Mouse (Mus musculus) embryonic facial prominence, embryonic 13.5 days (tissue): ENCODE measurements around the gene Kprp. TPM values are rescaled to one million over a fixed set of nuclear protein-coding genes. Genes with fewer than 3 reads are reported as not detected.
"Not testable (repeated sequence)": the region's sequence is repeated elsewhere in the genome, so short reads cannot be mapped to it uniquely, and the experiment has no call there.

ENCODE experiments used
- ATAC-seq: fragments of 200-750 bp; cut with Nextera tagmentation; 2 replicates; pipeline ENCODE4 v1.8.0; 2017; ENCODE audit warnings: low read depth; ENCODE audit not compliant: insufficient number of reproducible peaks, insufficient read depth, low FRiP score, low TSS enrichment
- H3K27ac ChIP-seq: fragments of 300-500 bp; sonication (generic); 2 replicates; pipeline ENCODE4 v1.5.1; 2015; ENCODE audit warnings: moderate library complexity, mild to moderate bottlenecking, inconsistent platforms
- H3K27me3 ChIP-seq: fragments of 300-500 bp; sonication (generic); 2 replicates; pipeline ENCODE4 v1.6.1; 2015; ENCODE audit warnings: mild to moderate bottlenecking, inconsistent platforms
- H3K36me3 ChIP-seq: fragments of 300-500 bp; sonication (generic); 2 replicates; pipeline ENCODE4 v1.6.1; 2015; ENCODE audit warnings: mild to moderate bottlenecking, inconsistent platforms
- H3K4me1 ChIP-seq: fragments of 300-500 bp; sonication (generic); 2 replicates; pipeline ENCODE4 v1.6.1; 2015; ENCODE audit warnings: inconsistent platforms
- H3K4me2 ChIP-seq: fragments of 300-500 bp; sonication (generic); 2 replicates; pipeline ENCODE4 v1.6.1; 2015; ENCODE audit warnings: moderate library complexity, mild to moderate bottlenecking, inconsistent platforms
- H3K4me3 ChIP-seq: fragments of 300-500 bp; sonication (generic); 2 replicates; pipeline ENCODE4 v1.5.1; 2015; ENCODE audit warnings: mild to moderate bottlenecking, inconsistent platforms
- H3K9ac ChIP-seq: fragments of 300-500 bp; sonication (generic); 2 replicates; pipeline ENCODE4 v1.6.1; 2015; ENCODE audit warnings: mild to moderate bottlenecking, inconsistent platforms
- H3K9me3 ChIP-seq: fragments of 300-500 bp; sonication (generic); 2 replicates; pipeline ENCODE4 v1.6.1; 2016; ENCODE audit warnings: inconsistent platforms
- WGBS: fragments of 180-500 bp; shearing (Covaris S2); methylation state at CpG from one replicate; pipeline ENCODE4 v1.1.7; 2015; ENCODE audit warnings: mixed read lengths; 5-methylcytosine and 5-hydroxymethylcytosine counted together
- polyA plus RNA-seq: library from polyadenylated mRNA; unstranded; fragments of >200 nt; fragmentation: Nextera tagmentation; extraction: Ambion mirVana; gene quantifications from 2 replicates; pipeline ENCODE4 v1.2.1, GENCODE M21; 2015

Gene Kprp
- not detected in 2 replicates for polyA plus RNA-seq

DNA sequence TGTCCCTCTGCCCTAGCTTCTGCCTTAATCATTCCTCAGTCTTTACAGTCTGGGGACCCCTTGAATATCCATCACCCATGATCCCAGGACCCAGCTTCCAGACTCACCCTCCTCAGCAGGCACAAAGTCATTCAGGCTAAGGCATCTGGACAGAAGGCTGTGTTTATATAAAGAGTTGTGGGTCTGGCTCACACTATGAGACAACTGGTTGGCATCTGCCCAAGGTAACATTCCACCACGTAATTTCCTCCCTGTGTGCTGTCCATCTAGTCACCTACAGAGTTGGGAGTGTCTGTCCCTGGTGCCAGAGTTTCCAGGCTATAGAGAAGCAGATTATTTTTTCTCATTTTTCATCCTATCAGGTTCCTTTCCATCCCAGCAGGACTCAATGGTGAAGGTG lies at the start of gene Kprp:
TSS of gene Kprp (minus strand) at position 140 of the 400 bp plus-strand sequence.
- H3K4me1 ChIP-seq: no peaks in the 10 kb centered on the region
- 44% methylated on average over 1 of the region's 1 CpGs for WGBS
- H3K36me3 ChIP-seq: no peaks in the 10 kb centered on the region
- H3K27ac ChIP-seq: no peak within 1 kb of the TSS
- no peaks in the 10 kb centered on the region for H3K9me3 ChIP-seq
- H3K9ac ChIP-seq: no peak within 1 kb of the TSS
- no peak within 1 kb of the TSS for H3K4me2 ChIP-seq
- ATAC-seq: no peak
- no peak within 1 kb of the TSS for H3K4me3 ChIP-seq
- no peaks in the 10 kb centered on the region for H3K27me3 ChIP-seq

DNA sequence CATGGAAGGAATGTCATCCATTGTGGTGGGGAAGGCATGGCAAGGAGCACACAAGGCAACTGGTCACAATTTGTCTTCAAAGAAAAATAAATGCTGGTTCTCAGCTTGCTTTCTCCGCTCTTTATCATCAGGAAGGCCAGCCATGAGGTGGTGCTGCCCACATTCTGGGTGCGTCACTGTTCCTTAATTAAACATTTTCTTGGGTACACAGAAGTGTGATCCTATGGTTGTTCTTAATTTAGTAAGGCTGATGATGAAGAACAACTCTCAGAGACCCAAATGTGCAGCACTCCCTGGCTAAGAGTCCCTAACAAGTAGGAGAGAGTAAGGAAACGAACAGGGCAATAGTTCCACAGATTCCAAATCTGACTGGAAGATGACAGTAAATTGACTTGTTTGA lies 47.1 kb upstream of the Kprp start:
- Histone ChIP-seq H3K4me2 (no peak overlapping the region), H3K4me3 (no peak overlapping the region), H3K9ac (no peak overlapping the region), H3K4me1 (no peaks in the 10 kb centered on the region), H3K27ac (no peak overlapping the region), H3K9me3 (no peaks in the 10 kb centered on the region), H3K36me3 (no peaks in the 10 kb centered on the region), H3K27me3 (no peaks in the 10 kb centered on the region)
- WGBS: 78% methylated on average over 3 of the region's 3 CpGs
- no peak for ATAC-seq

DNA sequence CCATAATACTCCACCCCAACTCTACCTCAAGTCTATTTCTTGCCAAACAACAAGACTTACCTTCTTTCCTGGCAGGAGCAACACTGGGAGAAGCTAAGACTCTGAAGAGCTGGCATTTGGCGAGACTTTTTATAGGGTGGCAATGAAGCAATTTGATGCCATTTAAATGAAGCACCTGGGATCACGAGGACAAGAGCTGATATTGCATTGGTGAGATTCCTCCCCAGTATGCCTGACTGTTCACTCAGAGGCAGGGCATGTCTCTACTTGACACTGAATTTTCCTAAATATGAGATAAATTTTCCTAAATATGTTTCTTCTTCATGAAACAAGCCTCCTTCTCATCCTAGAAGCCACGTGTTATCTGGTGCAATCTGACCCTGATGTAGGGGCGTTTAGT lies 43.1 kb upstream of the Kprp start, which contains the start of gene 2310050C09Rik:
TSS of gene 2310050C09Rik (minus strand) at position 101 of the 400 bp plus-strand sequence.
- no peaks in the 10 kb centered on the region for H3K4me1 ChIP-seq
- H3K36me3 ChIP-seq: no peaks in the 10 kb centered on the region
- ATAC-seq: no peak
- H3K27me3 ChIP-seq: no peaks in the 10 kb centered on the region
- H3K27ac ChIP-seq: no peak within 1 kb of the TSS
- WGBS: 69% methylated on average over 4 of the region's 4 CpGs
- no peaks in the 10 kb centered on the region for H3K9me3 ChIP-seq
- no peak within 1 kb of the TSS for H3K4me3 ChIP-seq
- H3K4me2 ChIP-seq: no peak within 1 kb of the TSS
- H3K9ac ChIP-seq: no peak within 1 kb of the TSS

GRCm38 (mm10) chr3:92851186-92851585 lies 24.1 kb upstream of the Kprp start, which contains the start of gene Lce1l:
Gene Lce1l, minus strand, starts transcription at chr3:92851286.
- 84% methylated on average over 3 of the region's 3 CpGs for WGBS

GRCm38 (mm10) chr3:92825808-92826207 lies 1.2 kb downstream of the Kprp start:
- no peak overlapping the region for H3K27ac ChIP-seq
- H3K36me3 ChIP-seq: no peaks in the 10 kb centered on the region
- no peak overlapping the region for H3K9ac ChIP-seq
- H3K4me1 ChIP-seq: no peaks in the 10 kb centered on the region
- H3K4me2 ChIP-seq: no peak overlapping the region
- H3K4me3 ChIP-seq: no peak overlapping the region
- no peaks in the 10 kb centered on the region for H3K27me3 ChIP-seq
- H3K9me3 ChIP-seq: no peaks in the 10 kb centered on the region
- ATAC-seq: no peak
- 8% methylated on average over 1 of the region's 1 CpGs for WGBS

More at GRCm38 (mm10) chr3:92851186-92851585, 24.1 kb upstream of the Kprp start, which contains the start of gene Lce1l:
- Histone ChIP-seq H3K4me2 (no peak within 1 kb of the TSS), H3K9ac (no peak within 1 kb of the TSS), H3K27ac (no peak within 1 kb of the TSS), H3K36me3 (no peaks in the 10 kb centered on the region), H3K4me1 (no peaks in the 10 kb centered on the region), H3K9me3 (no peaks in the 10 kb centered on the region), H3K27me3 (no peaks in the 10 kb centered on the region), H3K4me3 (no peak within 1 kb of the TSS)
- no peak for ATAC-seq

DNA sequence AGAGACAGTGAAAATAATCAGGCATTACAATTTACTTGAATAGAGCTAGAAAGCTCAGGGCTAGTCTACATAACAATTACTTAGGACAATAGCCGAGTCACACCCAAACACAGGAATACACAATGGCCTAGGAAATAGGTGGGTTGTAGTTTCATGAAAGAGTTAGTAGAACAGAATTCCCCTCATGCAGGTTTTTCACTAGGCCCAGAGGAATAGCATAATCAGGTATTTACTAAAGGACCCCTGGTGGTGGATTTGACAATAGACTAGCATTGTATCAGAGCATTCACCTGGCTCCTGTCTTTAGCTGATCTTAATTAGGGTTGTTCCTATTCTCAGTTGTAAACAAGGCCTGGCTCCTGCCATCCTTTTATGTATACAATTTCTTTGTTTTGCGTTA lies 11.0 kb downstream of the Kprp start:
- H3K9ac ChIP-seq: not testable (repeated sequence)

GRCm38 (mm10) chr3:92815581-92815980 lies 11.5 kb downstream of the Kprp start:
- H3K4me1 ChIP-seq: no peaks in the 10 kb centered on the region
- no peaks in the 10 kb centered on the region for H3K9me3 ChIP-seq
- WGBS: 84% methylated on average over 3 of the region's 3 CpGs
- no peaks in the 10 kb centered on the region for H3K36me3 ChIP-seq
- no peaks in the 10 kb centered on the region for H3K27me3 ChIP-seq
- ATAC-seq: no peak
- H3K9ac ChIP-seq: no peak overlapping the region
- no peak overlapping the region for H3K4me3 ChIP-seq
- no peak overlapping the region for H3K4me2 ChIP-seq
- no peak overlapping the region for H3K27ac ChIP-seq

More for the DNA sequence above, 11.0 kb downstream of the Kprp start:
- not testable (repeated sequence) for H3K4me1 ChIP-seq, H3K4me3 ChIP-seq, H3K27ac ChIP-seq, H3K4me2 ChIP-seq, H3K36me3 ChIP-seq, ATAC-seq, H3K27me3 ChIP-seq, H3K9me3 ChIP-seq
- WGBS: 86% methylated on average over 2 of the region's 2 CpGs

DNA sequence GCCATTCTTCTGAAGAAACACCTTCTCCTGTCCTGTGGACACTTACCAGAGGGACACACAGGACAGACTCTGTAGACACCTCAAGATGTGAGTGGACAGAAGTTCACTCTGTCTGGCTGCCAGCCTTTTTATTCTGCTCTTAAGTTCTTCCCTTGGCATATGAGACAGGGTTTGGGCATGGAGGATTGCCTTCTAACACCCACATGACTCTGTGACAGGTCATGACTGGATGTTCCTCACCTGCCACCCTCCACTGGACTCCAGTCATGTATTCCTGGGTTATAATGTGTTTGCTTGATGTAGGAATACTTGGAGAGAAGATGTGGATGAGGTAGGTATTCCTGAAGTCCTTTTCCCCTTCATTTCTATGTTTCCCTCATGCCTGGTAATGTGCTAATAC lies 19.3 kb downstream of the Kprp start, which contains the start of gene Lce1k:
TSS of gene Lce1k (minus strand) at position 101 of the 400 bp plus-strand sequence.
- no peaks in the 10 kb centered on the region for H3K36me3 ChIP-seq
- H3K9ac ChIP-seq: no peak within 1 kb of the TSS
- H3K27ac ChIP-seq: no peak within 1 kb of the TSS
- H3K27me3 ChIP-seq: no peaks in the 10 kb centered on the region
- no peak for ATAC-seq
- H3K4me2 ChIP-seq: no peak within 1 kb of the TSS
- no peaks in the 10 kb centered on the region for H3K4me1 ChIP-seq
- no peaks in the 10 kb centered on the region for H3K9me3 ChIP-seq
- no peak within 1 kb of the TSS for H3K4me3 ChIP-seq

- no peaks in the 10 kb centered on the region for H3K36me3 ChIP-seq
- no peak for ATAC-seq
- no peak within 1 kb of the TSS for H3K4me2 ChIP-seq
- H3K27ac ChIP-seq: no peak within 1 kb of the TSS
- H3K4me3 ChIP-seq: no peak within 1 kb of the TSS
- H3K27me3 ChIP-seq: no peaks in the 10 kb centered on the region
- WGBS: 83% methylated on average over 1 of the region's 1 CpGs
- H3K9me3 ChIP-seq: no peaks in the 10 kb centered on the region
- H3K4me1 ChIP-seq: no peaks in the 10 kb centered on the region
- no peak within 1 kb of the TSS for H3K9ac ChIP-seq
These were observed 36.6 kb downstream of the Kprp start, which contains the start of gene Lce1j for GRCm38 (mm10) chr3:92790414-92790813. Gene Lce1j, minus strand, starts transcription at chr3:92790514.

GRCm38 (mm10) chr3:92778799-92779198 lies 48.2 kb downstream of the Kprp start, which contains the start of gene Lce1i:
Gene Lce1i, minus strand, starts transcription at chr3:92778899.
- no peak for ATAC-seq
- no peak within 1 kb of the TSS for H3K4me3 ChIP-seq
- no peaks in the 10 kb centered on the region for H3K4me1 ChIP-seq
- H3K27me3 ChIP-seq: no peaks in the 10 kb centered on the region
- H3K9ac ChIP-seq: no peak within 1 kb of the TSS
- no peaks in the 10 kb centered on the region for H3K36me3 ChIP-seq
- WGBS: 81% methylated on average over 1 of the region's 1 CpGs
- H3K4me2 ChIP-seq: no peak within 1 kb of the TSS
- H3K9me3 ChIP-seq: no peaks in the 10 kb centered on the region
- no peak within 1 kb of the TSS for H3K27ac ChIP-seq
